Mouse (Mus musculus): Measurements from ENCODE around the gene Gm10306. TPM values are rescaled to one million over a fixed set of nuclear protein-coding genes. Genes with fewer than 3 reads are reported as not detected.

Gm10306 gene
- polyA plus RNA-seq, 1 experiment from 2014 or later = not detected

DNA sequence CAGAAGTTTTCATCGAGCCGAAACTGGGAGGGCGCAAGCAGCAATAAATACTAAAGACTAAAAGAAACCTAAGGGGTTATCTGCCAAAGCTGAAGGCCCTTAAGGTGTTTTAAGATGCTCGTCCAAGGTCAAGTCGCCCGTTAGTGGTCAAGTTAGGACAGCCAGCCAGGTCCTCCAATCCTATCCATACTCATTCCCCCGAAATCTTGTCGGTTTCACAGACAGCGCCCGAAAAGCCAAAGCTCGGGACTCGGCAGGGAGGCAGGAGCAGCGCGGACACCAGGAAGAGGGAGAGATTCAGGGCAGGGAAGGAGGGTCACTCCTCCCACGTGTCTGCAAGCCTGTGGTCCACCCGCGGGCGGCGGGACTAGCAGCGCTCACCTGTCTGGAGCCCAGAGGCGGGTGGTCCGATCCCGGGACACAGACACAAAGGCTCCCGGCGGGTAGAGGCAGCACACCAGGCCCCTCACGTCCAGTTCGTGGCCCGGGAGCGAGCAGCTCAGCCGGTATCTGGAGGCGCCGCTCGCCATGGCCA is 46.2 kb downstream of the Gm10306 start:
- WGBS = under 1% methylated on average over 33 of the region's 33 CpGs
- H3K9ac ChIP-seq (ENCODE audit: low read length) = peak overlapping the region; percentile 93
- DNase-seq (ENCODE audit: low spot score, missing footprints) (peak; percentile 94), ATAC-seq (ENCODE audit: low FRiP score) (peak; percentile 88; the same call in 1 of the 2 replicates)
- H3K36me3 ChIP-seq (ENCODE audit: control insufficient read depth, insufficient read depth, low read length) = no peaks in the 10 kb centered on the region
- peak overlapping the region; percentile 79 for H3K27ac ChIP-seq (ENCODE audit: low read depth, low read length)
- no peaks in the 10 kb centered on the region for H3K27me3 ChIP-seq (ENCODE audit: control insufficient read depth, insufficient read depth, low read length)
- H3K4me1 ChIP-seq (ENCODE audit: control insufficient read depth, insufficient read depth, low read length) = peaks cover 9% of the 10 kb centered on the region; the same call in 1 of the 2 replicates
- peak overlapping the region; percentile 70 for H3K4me2 ChIP-seq
- H3K4me3 ChIP-seq (ENCODE audit: low read depth, low read length) = peak overlapping the region; percentile 92
- H3K9me3 ChIP-seq (ENCODE audit: control insufficient read depth, low read length) = no peaks in the 10 kb centered on the region

GRCm38 (mm10) chr4:94603031-94603629 is 46.8 kb downstream of the Gm10306 start, which contains the start of gene Plaa:
Gene Plaa (minus strand): TSS chr4:94603244.
- peak within 1 kb of the TSS; percentile 92 for H3K4me3 ChIP-seq (ENCODE audit: low read depth, low read length)
- H3K36me3 ChIP-seq (ENCODE audit: control insufficient read depth, insufficient read depth, low read length) = no peaks in the 10 kb centered on the region
- no peaks in the 10 kb centered on the region for H3K9me3 ChIP-seq (ENCODE audit: control insufficient read depth, low read length)
- H3K9ac ChIP-seq (ENCODE audit: low read length) = peak within 1 kb of the TSS; percentile 93
- H3K27me3 ChIP-seq (ENCODE audit: control insufficient read depth, insufficient read depth, low read length) = no peaks in the 10 kb centered on the region
- ATAC-seq (ENCODE audit: low FRiP score) = peak; percentile 99
- peaks cover 9% of the 10 kb centered on the region; the same call in 1 of the 2 replicates for H3K4me1 ChIP-seq (ENCODE audit: control insufficient read depth, insufficient read depth, low read length)
- peak; percentile 99 for DNase-seq (ENCODE audit: low spot score, missing footprints)
- peak within 1 kb of the TSS; percentile 79 for H3K27ac ChIP-seq (ENCODE audit: low read depth, low read length)
- H3K4me2 ChIP-seq = peak within 1 kb of the TSS; percentile 75
- under 1% methylated on average over 60 of the region's 61 CpGs for WGBS

GRCm38 (mm10) chr4:94604452-94605019 is 48.2 kb downstream of the Gm10306 start:
- H3K4me1 ChIP-seq (ENCODE audit: control insufficient read depth, insufficient read depth, low read length) = peaks cover 9% of the 10 kb centered on the region; the same call in 1 of the 2 replicates
- WGBS = 90% methylated on average over 2 of the region's 2 CpGs
- H3K27me3 ChIP-seq (ENCODE audit: control insufficient read depth, insufficient read depth, low read length) = no peaks in the 10 kb centered on the region
- ATAC-seq (ENCODE audit: low FRiP score) (no peak), DNase-seq (ENCODE audit: low spot score, missing footprints) (no peak)
- no peak overlapping the region for H3K27ac ChIP-seq (ENCODE audit: low read depth, low read length)
- H3K4me2 ChIP-seq = no peak overlapping the region
- no peaks in the 10 kb centered on the region for H3K36me3 ChIP-seq (ENCODE audit: control insufficient read depth, insufficient read depth, low read length)
- no peaks in the 10 kb centered on the region for H3K9me3 ChIP-seq (ENCODE audit: control insufficient read depth, low read length)
- no peak overlapping the region for H3K9ac ChIP-seq (ENCODE audit: low read length)
- H3K4me3 ChIP-seq (ENCODE audit: low read depth, low read length) = no peak overlapping the region

GRCm38 (mm10) chr4:94605591-94605990 is 49.2 kb downstream of the Gm10306 start:
- H3K27me3 ChIP-seq (ENCODE audit: control insufficient read depth, insufficient read depth, low read length) = no peaks in the 10 kb centered on the region
- no peaks in the 10 kb centered on the region for H3K9me3 ChIP-seq (ENCODE audit: control insufficient read depth, low read length)
- ATAC-seq (ENCODE audit: low FRiP score) = no peak
- no peaks in the 10 kb centered on the region for H3K36me3 ChIP-seq (ENCODE audit: control insufficient read depth, insufficient read depth, low read length)
- no peak overlapping the region for H3K4me3 ChIP-seq (ENCODE audit: low read depth, low read length)
- no peak overlapping the region for H3K27ac ChIP-seq (ENCODE audit: low read depth, low read length)
- DNase-seq (ENCODE audit: low spot score, missing footprints) = no peak
- peaks cover 9% of the 10 kb centered on the region; the same call in 1 of the 2 replicates for H3K4me1 ChIP-seq (ENCODE audit: control insufficient read depth, insufficient read depth, low read length)
- WGBS = 89% methylated on average over 2 of the region's 2 CpGs
- H3K9ac ChIP-seq (ENCODE audit: low read length) = no peak overlapping the region
- H3K4me2 ChIP-seq = no peak overlapping the region

Other genes starting within 250 kb of the Gm10306 start
- gene Caap1, start 250 bp downstream of the Gm10306 start, polyA plus RNA-seq (2014; fragmentation: Nextera tagmentation; extraction: Ambion mirVana) = 31.8 and 32.0 TPM in 2 replicates
- 88.8 and 97.0 TPM in 2 replicates for gene Plaa, start 46.7 kb downstream of the Gm10306 start, polyA plus RNA-seq (2014; fragmentation: Nextera tagmentation; extraction: Ambion mirVana)
- gene Ift74, start 57.9 kb downstream of the Gm10306 start, polyA plus RNA-seq (2014; fragmentation: Nextera tagmentation; extraction: Ambion mirVana) = 77.7 and 89.6 TPM in 2 replicates
- gene Lrrc19, start 93.6 kb downstream of the Gm10306 start, polyA plus RNA-seq (2014; fragmentation: Nextera tagmentation; extraction: Ambion mirVana) = 0.53 and 1.0 TPM in 2 replicates
- gene Tek, start 182.7 kb downstream of the Gm10306 start, polyA plus RNA-seq (2014; fragmentation: Nextera tagmentation; extraction: Ambion mirVana) = 9.9 and 11.1 TPM in 2 replicates

All from midbrain, embryonic 11.5 days (tissue).